Mouse (Mus musculus) myocyte (in vitro differentiated cells): ENCODE measurements around the gene Zbp1.

ENCODE experiments used
- CEBPB ChIP-seq: IDR thresholded peaks from 2 replicates; pipeline ENCODE4 v1.6.1; 2011; ENCODE audit warnings: mild to moderate bottlenecking, moderate library complexity; ENCODE audit not compliant: poor library complexity, insufficient read depth, severe bottlenecking
- E2F4 ChIP-seq: IDR thresholded peaks from one replicate; pipeline ENCODE4 v1.6.1; 2011; ENCODE audit warnings: mild to moderate bottlenecking, control low read depth, moderate library complexity; ENCODE audit not compliant: insufficient read depth
- MAX ChIP-seq: IDR thresholded peaks from one replicate; pipeline ENCODE4 v1.6.1; 2011; ENCODE audit warnings: low read depth, mild to moderate bottlenecking, control low read depth
- MYOD1 ChIP-seq, 3 experiments: IDR thresholded peaks; one replicate each; pipeline ENCODE4 v1.6.1; 2011; ENCODE audit warnings: control low read depth in 2 of 3, low read depth in 2 of 3, mild to moderate bottlenecking in 2 of 3, moderate library complexity in 1 of 3; ENCODE audit not compliant: insufficient read length in 2 of 3, control insufficient read depth in 1 of 3
- MYOG ChIP-seq, 3 experiments: IDR thresholded peaks; one replicate each; pipeline ENCODE4 v1.6.1; 2011; ENCODE audit warnings: control low read depth in 2 of 3, low read depth in 2 of 3, mild to moderate bottlenecking in 2 of 3; ENCODE audit not compliant: insufficient read length in 2 of 3, control insufficient read depth in 1 of 3, insufficient read depth in 1 of 3
- POLR2A ChIP-seq: IDR thresholded peaks from one replicate; pipeline ENCODE4 v1.6.1; 2011; ENCODE audit warnings: low read depth, mild to moderate bottlenecking, control low read depth, moderate library complexity; ENCODE audit not compliant: insufficient read length
- POLR2AphosphoS2 ChIP-seq: IDR thresholded peaks from one replicate; pipeline ENCODE4 v1.6.1; 2011; ENCODE audit warnings: low read depth, control low read depth; ENCODE audit not compliant: insufficient read length
- REST ChIP-seq: IDR thresholded peaks from one replicate; pipeline ENCODE4 v1.6.1; 2011; ENCODE audit warnings: mild to moderate bottlenecking, control low read depth, moderate library complexity; ENCODE audit not compliant: insufficient read depth, insufficient read length
- TCF12 ChIP-seq: IDR thresholded peaks from one replicate; pipeline ENCODE4 v1.6.1; 2011; ENCODE audit warnings: mild to moderate bottlenecking, control low read depth; ENCODE audit not compliant: poor library complexity, insufficient read depth, severe bottlenecking
- TCF3 ChIP-seq: IDR thresholded peaks from one replicate; pipeline ENCODE4 v1.6.1; 2011; ENCODE audit warnings: low read depth, control low read depth; ENCODE audit not compliant: insufficient read length
- USF1 ChIP-seq: IDR thresholded peaks from one replicate; pipeline ENCODE4 v1.6.1; 2011; ENCODE audit warnings: low read depth, mild to moderate bottlenecking, control low read depth, moderate library complexity

DNA sequence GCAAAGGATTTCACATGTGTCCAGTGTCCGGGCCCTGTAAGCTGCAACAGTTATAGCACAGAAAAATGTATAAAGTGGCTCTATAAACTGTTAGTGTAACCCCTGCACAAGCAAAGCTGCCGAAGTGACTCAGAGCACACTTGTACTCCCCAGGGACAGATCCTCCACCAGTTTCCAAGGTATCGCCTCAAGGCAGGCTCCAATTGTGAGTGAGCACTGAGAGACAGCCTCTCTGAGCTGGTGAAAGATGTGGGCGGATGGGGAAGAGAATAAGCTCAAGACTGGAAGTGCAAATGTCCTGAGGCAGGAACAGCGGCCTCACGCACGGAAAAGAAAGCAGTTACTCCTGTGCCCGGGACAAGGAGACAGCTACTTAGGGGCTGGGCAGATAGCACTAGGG, 31.2 kb upstream of the Zbp1 start:
- TF ChIP-seq POLR2AphosphoS2 (no peak), CEBPB (no peak), POLR2A (no peak), USF1 (no peak), E2F4 (no peak), MYOD1 (IDR thresholded peaks at IDR 0.05; ENCODE audit: control insufficient read depth in 1 of 3, insufficient read length in 2 of 3, low read depth in 2 of 3) (no peak), MAX (no peak), TCF12 (no peak), MYOG (IDR thresholded peaks at IDR 0.05; ENCODE audit: control insufficient read depth in 1 of 3, insufficient read depth in 1 of 3, insufficient read length in 2 of 3, low read depth in 2 of 3) (no peak), TCF3 (no peak), REST (no peak)
